Mouse (Mus musculus): ENCODE measurements at regions not wholly inside any gene's neighbourhood (a gene's known extent, or its start where the extent isn't known, plus 50 kb on each side); places are given as distances from the start of the nearest gene placed in this dataset.

DNA sequence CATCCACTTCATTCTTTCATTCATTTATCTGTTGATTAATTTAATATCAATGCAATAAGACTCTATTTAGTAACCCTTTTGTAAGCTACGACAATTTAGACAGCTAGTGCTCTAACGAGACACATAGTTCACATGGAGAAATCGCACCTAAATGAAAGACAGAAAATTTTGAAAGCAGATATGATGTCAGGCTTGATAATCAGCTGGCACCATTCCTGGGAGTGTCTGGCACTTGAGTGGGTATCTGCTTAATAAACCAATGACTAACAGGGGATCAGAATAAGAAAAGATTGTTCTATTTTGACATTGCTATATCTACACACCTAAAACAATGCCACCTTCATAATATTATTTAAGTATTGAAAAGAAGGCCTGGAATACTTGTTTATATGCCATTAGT is 467.4 kb upstream of the Etaa1 start:
- H3K27ac ChIP-seq (ENCODE audit: low read length) = no peak overlapping the region
- no peaks in the 10 kb centered on the region for H3K4me1 ChIP-seq (replicated peaks; ENCODE audit: control insufficient read depth, insufficient read depth, low read length)
- 25% methylated on average over 3 of the region's 3 CpGs for WGBS
- H3K4me3 ChIP-seq (replicated peaks; ENCODE audit: low read length) = no peak overlapping the region
- no peak for ATAC-seq
- no peak overlapping the region for H3K9ac ChIP-seq (replicated peaks; ENCODE audit: low read depth, low read length)
- H3K27me3 ChIP-seq (replicated peaks; ENCODE audit: control insufficient read depth, insufficient read depth, low read length) = no peaks in the 10 kb centered on the region
- no peaks in the 10 kb centered on the region for H3K9me3 ChIP-seq (ENCODE audit: control insufficient read depth, low read length)
- no peak overlapping the region for H3K4me2 ChIP-seq (ENCODE audit: low read length)
- no peaks in the 10 kb centered on the region for H3K36me3 ChIP-seq (ENCODE audit: control insufficient read depth, insufficient read depth)

- H3K27me3 ChIP-seq (replicated peaks; ENCODE audit: control insufficient read depth, insufficient read depth, low read length) = no peaks in the 10 kb centered on the region
- H3K9me3 ChIP-seq (ENCODE audit: control insufficient read depth, low read length) = no peaks in the 10 kb centered on the region
- H3K36me3 ChIP-seq (ENCODE audit: control insufficient read depth, insufficient read depth) = no peaks in the 10 kb centered on the region
- no peak overlapping the region for H3K4me2 ChIP-seq (ENCODE audit: low read length)
- no peak overlapping the region for H3K9ac ChIP-seq (replicated peaks; ENCODE audit: low read depth, low read length)
- H3K4me3 ChIP-seq (replicated peaks; ENCODE audit: low read length) = no peak overlapping the region
- no peaks in the 10 kb centered on the region; the same call in 1 of the 2 replicates for H3K4me1 ChIP-seq (replicated peaks; ENCODE audit: control insufficient read depth, insufficient read depth, low read length)
- H3K27ac ChIP-seq (ENCODE audit: low read length) = no peak overlapping the region
- WGBS = 45% methylated on average over 1 of the region's 1 CpGs
- peak; percentile 94 for ATAC-seq
Observed at GRCm38 (mm10) chr11:18413769-18414168, 460.1 kb upstream of the Etaa1 start.

GRCm38 (mm10) chr11:18408071-18408752 is 454.5 kb upstream of the Etaa1 start:
- WGBS = 74% methylated on average over 8 of the region's 8 CpGs
- H3K9me3 ChIP-seq (ENCODE audit: control insufficient read depth, low read length) = no peaks in the 10 kb centered on the region
- H3K9ac ChIP-seq (replicated peaks; ENCODE audit: low read depth, low read length) = no peak overlapping the region
- H3K4me3 ChIP-seq (replicated peaks; ENCODE audit: low read length) = no peak overlapping the region
- no peaks in the 10 kb centered on the region; the same call in 1 of the 2 replicates for H3K4me1 ChIP-seq (replicated peaks; ENCODE audit: control insufficient read depth, insufficient read depth, low read length)
- no peak overlapping the region for H3K27ac ChIP-seq (ENCODE audit: low read length)
- no peak overlapping the region for H3K4me2 ChIP-seq (ENCODE audit: low read length)
- H3K27me3 ChIP-seq (replicated peaks; ENCODE audit: control insufficient read depth, insufficient read depth, low read length) = no peaks in the 10 kb centered on the region
- no peak for ATAC-seq
- no peaks in the 10 kb centered on the region for H3K36me3 ChIP-seq (ENCODE audit: control insufficient read depth, insufficient read depth)

GRCm38 (mm10) chr11:18399561-18399960 is 445.9 kb upstream of the Etaa1 start:
- H3K4me3 ChIP-seq (replicated peaks; ENCODE audit: low read length) = no peak overlapping the region
- no peaks in the 10 kb centered on the region for H3K27me3 ChIP-seq (replicated peaks; ENCODE audit: control insufficient read depth, insufficient read depth, low read length)
- H3K4me1 ChIP-seq (replicated peaks; ENCODE audit: control insufficient read depth, insufficient read depth, low read length) = peaks cover 5% of the 10 kb centered on the region
- 73% methylated on average over 4 of the region's 4 CpGs for WGBS
- no peak overlapping the region for H3K27ac ChIP-seq (ENCODE audit: low read length)
- H3K9me3 ChIP-seq (ENCODE audit: control insufficient read depth, low read length) = no peaks in the 10 kb centered on the region
- ATAC-seq = no peak
- no peaks in the 10 kb centered on the region for H3K36me3 ChIP-seq (ENCODE audit: control insufficient read depth, insufficient read depth)
- no peak overlapping the region for H3K4me2 ChIP-seq (ENCODE audit: low read length)
- H3K9ac ChIP-seq (replicated peaks; ENCODE audit: low read depth, low read length) = no peak overlapping the region

DNA sequence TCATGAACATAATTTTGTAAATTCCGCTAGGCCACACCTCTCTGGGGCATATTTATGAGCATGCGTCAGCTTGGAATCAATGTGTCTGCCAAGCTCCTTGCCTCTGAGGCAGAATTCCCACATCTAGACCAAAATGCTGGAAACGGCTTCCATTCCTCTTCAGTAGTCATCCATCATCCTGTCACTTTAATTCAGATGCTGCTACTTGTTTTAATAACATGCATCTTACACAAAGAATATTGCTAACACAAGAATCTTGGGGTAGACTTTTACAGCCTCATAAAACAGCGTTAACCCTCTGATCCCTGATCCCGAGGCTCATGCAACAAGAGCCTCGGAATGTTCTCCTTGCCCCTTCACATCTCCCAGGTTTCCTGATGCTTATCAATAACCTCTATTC is 442.7 kb upstream of the Etaa1 start:
- ATAC-seq = peak; percentile 58; the same call in 1 of the 2 replicates
- H3K36me3 ChIP-seq (ENCODE audit: control insufficient read depth, insufficient read depth) = no peaks in the 10 kb centered on the region
- H3K4me2 ChIP-seq (ENCODE audit: low read length) = no peak overlapping the region
- H3K4me1 ChIP-seq (replicated peaks; ENCODE audit: control insufficient read depth, insufficient read depth, low read length) = peaks cover 5% of the 10 kb centered on the region
- H3K27me3 ChIP-seq (replicated peaks; ENCODE audit: control insufficient read depth, insufficient read depth, low read length) = no peaks in the 10 kb centered on the region
- H3K9me3 ChIP-seq (ENCODE audit: control insufficient read depth, low read length) = no peaks in the 10 kb centered on the region
- 65% methylated on average over 6 of the region's 6 CpGs for WGBS
- H3K9ac ChIP-seq (replicated peaks; ENCODE audit: low read depth, low read length) = no peak overlapping the region
- H3K27ac ChIP-seq (ENCODE audit: low read length) = no peak overlapping the region
- no peak overlapping the region for H3K4me3 ChIP-seq (replicated peaks; ENCODE audit: low read length)

- Histone ChIP-seq H3K27me3 (replicated peaks; ENCODE audit: control insufficient read depth, insufficient read depth, low read length) (no peaks in the 10 kb centered on the region), H3K4me2 (ENCODE audit: low read length) (no peak overlapping the region), H3K27ac (ENCODE audit: low read length) (no peak overlapping the region), H3K4me1 (replicated peaks; ENCODE audit: control insufficient read depth, insufficient read depth, low read length) (peaks cover 5% of the 10 kb centered on the region), H3K4me3 (replicated peaks; ENCODE audit: low read length) (no peak overlapping the region), H3K9ac (replicated peaks; ENCODE audit: low read depth, low read length) (no peak overlapping the region), H3K36me3 (ENCODE audit: control insufficient read depth, insufficient read depth) (no peaks in the 10 kb centered on the region), H3K9me3 (ENCODE audit: control insufficient read depth, low read length) (no peaks in the 10 kb centered on the region)
- peak; percentile 55; the same call in 1 of the 2 replicates for ATAC-seq
- WGBS = 74% methylated on average over 4 of the region's 4 CpGs
Observed at GRCm38 (mm10) chr11:18395631-18396030, 442.0 kb upstream of the Etaa1 start.

GRCm38 (mm10) chr11:18372813-18373332 is 419.2 kb upstream of the Etaa1 start:
- no peak overlapping the region for H3K4me2 ChIP-seq (ENCODE audit: low read length)
- no peak overlapping the region for H3K4me3 ChIP-seq (replicated peaks; ENCODE audit: low read length)
- ATAC-seq = no peak
- H3K27ac ChIP-seq (ENCODE audit: low read length) = no peak overlapping the region
- H3K27me3 ChIP-seq (replicated peaks; ENCODE audit: control insufficient read depth, insufficient read depth, low read length) = no peaks in the 10 kb centered on the region
- H3K9me3 ChIP-seq (ENCODE audit: control insufficient read depth, low read length) = no peaks in the 10 kb centered on the region
- 73% methylated on average over 6 of the region's 6 CpGs for WGBS
- no peak overlapping the region for H3K9ac ChIP-seq (replicated peaks; ENCODE audit: low read depth, low read length)
- H3K36me3 ChIP-seq (ENCODE audit: control insufficient read depth, insufficient read depth) = no peaks in the 10 kb centered on the region
- no peaks in the 10 kb centered on the region for H3K4me1 ChIP-seq (replicated peaks; ENCODE audit: control insufficient read depth, insufficient read depth, low read length)

GRCm38 (mm10) chr11:18371304-18371703 is 417.6 kb upstream of the Etaa1 start:
- Histone ChIP-seq H3K36me3 (ENCODE audit: control insufficient read depth, insufficient read depth) (no peaks in the 10 kb centered on the region), H3K4me3 (replicated peaks; ENCODE audit: low read length) (no peak overlapping the region), H3K4me1 (replicated peaks; ENCODE audit: control insufficient read depth, insufficient read depth, low read length) (no peaks in the 10 kb centered on the region), H3K4me2 (ENCODE audit: low read length) (no peak overlapping the region), H3K27me3 (replicated peaks; ENCODE audit: control insufficient read depth, insufficient read depth, low read length) (no peaks in the 10 kb centered on the region), H3K9me3 (ENCODE audit: control insufficient read depth, low read length) (no peaks in the 10 kb centered on the region), H3K9ac (replicated peaks; ENCODE audit: low read depth, low read length) (no peak overlapping the region), H3K27ac (ENCODE audit: low read length) (no peak overlapping the region)
- 3% methylated on average over 3 of the region's 3 CpGs for WGBS
- ATAC-seq = no peak

GRCm38 (mm10) chr11:18370861-18371260 is 417.2 kb upstream of the Etaa1 start:
- H3K27ac ChIP-seq (ENCODE audit: low read length) = no peak overlapping the region
- no peaks in the 10 kb centered on the region for H3K9me3 ChIP-seq (ENCODE audit: control insufficient read depth, low read length)
- no peak overlapping the region for H3K9ac ChIP-seq (replicated peaks; ENCODE audit: low read depth, low read length)
- no peak for ATAC-seq
- H3K4me1 ChIP-seq (replicated peaks; ENCODE audit: control insufficient read depth, insufficient read depth, low read length) = no peaks in the 10 kb centered on the region
- H3K27me3 ChIP-seq (replicated peaks; ENCODE audit: control insufficient read depth, insufficient read depth, low read length) = no peaks in the 10 kb centered on the region
- no peak overlapping the region for H3K4me3 ChIP-seq (replicated peaks; ENCODE audit: low read length)
- H3K4me2 ChIP-seq (ENCODE audit: low read length) = no peak overlapping the region
- WGBS = 18% methylated on average over 3 of the region's 3 CpGs
- no peaks in the 10 kb centered on the region for H3K36me3 ChIP-seq (ENCODE audit: control insufficient read depth, insufficient read depth)

Data from forebrain, embryonic 16.5 days (tissue).